Mouse (Mus musculus): ENCODE measurements at regions not wholly inside any gene's neighbourhood (a gene's known extent, or its start where the extent isn't known, plus 50 kb on each side); places are given as distances from the start of the nearest gene placed in this dataset.

GRCm38 (mm10) chr6:122391126-122391525 lies 50.8 kb upstream of the Phc1 start:
- peaks cover 14% of the 10 kb centered on the region for H3K9me3 ChIP-seq (replicated peaks; ENCODE audit: low read length)
- H3K36me3 ChIP-seq (replicated peaks in 1 of 2; ENCODE audit: control insufficient read depth in 1 of 2, insufficient read depth in 1 of 2, low read length in 1 of 2), result peaks cover 5 to 31% of the 10 kb centered on the region in 2 experiments
- H3K27me3 ChIP-seq (replicated peaks), result no peaks in the 10 kb centered on the region
- DNase-seq (ENCODE audit: extremely low read depth), result no peak
- H3K27ac ChIP-seq (ENCODE audit: insufficient read depth, low read depth), result no peak overlapping the region
- H3K4me2 ChIP-seq (ENCODE audit: insufficient read depth, low read depth, poor library complexity, severe bottlenecking), result no peak overlapping the region
- in situ Hi-C loops (cut with MboI; ENCODE audit: low pct_ligation_motif_present, low pct_unique_long_range_greater_than_20kb, low sequenced_read_pairs), result loop anchor here (5.0 kb wide), 3 partner anchors 84 to 834 kb away; partner anchors contain the start of gene M6pr
- H3K4me1 ChIP-seq (ENCODE audit: control insufficient read depth in 1 of 2, insufficient read depth in 2 of 2), result peaks cover 20 to 50% of the 10 kb centered on the region in 2 experiments
- H3K4me3 ChIP-seq (replicated peaks in 1 of 3; ENCODE audit: low read depth in 2 of 3, low read length in 2 of 3, poor library complexity in 1 of 3), result no peak overlapping the region
- dilution Hi-C loops (cut with MboI; ENCODE audit: extremely low pct_ligation_motif_present, extremely low pct_unique_long_range_greater_than_20kb, low sequenced_read_pairs), result no loop called here
- no peaks in the 10 kb centered on the region for H3K79me2 ChIP-seq (replicated peaks; ENCODE audit: control insufficient read depth, extremely low read depth, insufficient read depth, poor library complexity, severe bottlenecking)
- TF ChIP-seq GABPA (IDR thresholded peaks at IDR 0.05; ENCODE audit: insufficient replicate concordance, low read depth, low read length), result no peak
- TF ChIP-seq PAX5 (IDR thresholded peaks at IDR 0.05; ENCODE audit: low read length), result no peak
- TF ChIP-seq MYC (IDR thresholded peaks at IDR 0.05; ENCODE audit: low read depth, low read length), result no peak
- TF ChIP-seq CHD2 (IDR thresholded peaks at IDR 0.05; ENCODE audit: low read length), result no peak
- no peak for TF ChIP-seq E2F4 (IDR thresholded peaks at IDR 0.05; ENCODE audit: insufficient replicate concordance, low read depth, low read length)
- no peak for TF ChIP-seq CTCF (conservative IDR thresholded peaks at IDR 0.05 in 1 of 2, IDR thresholded peaks at IDR 0.05 in 1 of 2; ENCODE audit: low read depth in 2 of 2, low read length in 2 of 2)
- no peak for TF ChIP-seq ZMIZ1 (IDR thresholded peaks at IDR 0.05; ENCODE audit: low read depth, low read length)
- TF ChIP-seq RAD21 (IDR thresholded peaks at IDR 0.05; ENCODE audit: low read depth, low read length), result no peak
- no peak for TF ChIP-seq MAZ (IDR thresholded peaks at IDR 0.05; ENCODE audit: low read depth, low read length)
- TF ChIP-seq MAX (IDR thresholded peaks at IDR 0.05; ENCODE audit: low read length), result no peak
- TF ChIP-seq MAFK (IDR thresholded peaks at IDR 0.05; ENCODE audit: insufficient replicate concordance, low read length), result no peak
- no peak for TF ChIP-seq MXI1 (IDR thresholded peaks at IDR 0.05; ENCODE audit: low read depth, low read length)
- no peak for TF ChIP-seq ZNF384 (IDR thresholded peaks at IDR 0.05; ENCODE audit: low read depth, low read length)
- no peak for TF ChIP-seq SIN3A (IDR thresholded peaks at IDR 0.05; ENCODE audit: low read length)
- TF ChIP-seq JUN (IDR thresholded peaks at IDR 0.05; ENCODE audit: insufficient read depth, low read depth, low read length), result no peak
- H3K9ac ChIP-seq (ENCODE audit: insufficient read depth, low read depth), result no peak overlapping the region

- Histone ChIP-seq H3K4me3 (replicated peaks in 1 of 3; ENCODE audit: low read depth in 2 of 3, low read length in 2 of 3, poor library complexity in 1 of 3) (no peak overlapping the region), H3K36me3 (replicated peaks in 1 of 2; ENCODE audit: control insufficient read depth in 1 of 2, insufficient read depth in 1 of 2, low read length in 1 of 2) (peaks cover 5 to 31% of the 10 kb centered on the region in 2 experiments), H3K79me2 (replicated peaks; ENCODE audit: control insufficient read depth, extremely low read depth, insufficient read depth, poor library complexity, severe bottlenecking) (no peaks in the 10 kb centered on the region), H3K9me3 (replicated peaks; ENCODE audit: low read length) (peaks cover 12% of the 10 kb centered on the region), H3K27me3 (replicated peaks) (no peaks in the 10 kb centered on the region), H3K27ac (ENCODE audit: insufficient read depth, low read depth) (no peak overlapping the region), H3K9ac (ENCODE audit: insufficient read depth, low read depth) (no peak overlapping the region), H3K4me2 (ENCODE audit: insufficient read depth, low read depth, poor library complexity, severe bottlenecking) (no peak overlapping the region), H3K4me1 (ENCODE audit: control insufficient read depth in 1 of 2, insufficient read depth in 2 of 2) (peaks cover 20 to 50% of the 10 kb centered on the region in 2 experiments)
- dilution Hi-C loops (cut with MboI; ENCODE audit: extremely low pct_ligation_motif_present, extremely low pct_unique_long_range_greater_than_20kb, low sequenced_read_pairs), result no loop called here
- no peak for DNase-seq (ENCODE audit: extremely low read depth)
- in situ Hi-C loops (cut with MboI; ENCODE audit: low pct_ligation_motif_present, low pct_unique_long_range_greater_than_20kb, low sequenced_read_pairs), result loop anchor here (5.0 kb wide), 3 partner anchors 83 to 833 kb away; partner anchors contain the start of gene M6pr
- no peak for TF ChIP-seq GABPA (IDR thresholded peaks at IDR 0.05; ENCODE audit: insufficient replicate concordance, low read depth, low read length)
- no peak for TF ChIP-seq JUND (conservative IDR thresholded peaks at IDR 0.05; ENCODE audit: low read depth, low read length)
- no peak for TF ChIP-seq E2F4 (IDR thresholded peaks at IDR 0.05; ENCODE audit: insufficient replicate concordance, low read depth, low read length)
- no peak for TF ChIP-seq MEF2A (IDR thresholded peaks at IDR 0.05; ENCODE audit: borderline replicate concordance, low read depth, low read length)
- no peak for TF ChIP-seq UBTF (IDR thresholded peaks at IDR 0.05; ENCODE audit: low read depth, low read length)
- no peak for TF ChIP-seq ZMIZ1 (IDR thresholded peaks at IDR 0.05; ENCODE audit: low read depth, low read length)
- no peak for TF ChIP-seq IRF4 (IDR thresholded peaks at IDR 0.05; ENCODE audit: low read depth, low read length)
- TF ChIP-seq KAT2A (IDR thresholded peaks at IDR 0.05; ENCODE audit: insufficient replicate concordance, low read length), result no peak
- no peak for TF ChIP-seq TBP (conservative IDR thresholded peaks at IDR 0.05; ENCODE audit: low read depth, low read length)
- TF ChIP-seq MAZ (IDR thresholded peaks at IDR 0.05; ENCODE audit: low read depth, low read length), result no peak
- TF ChIP-seq CHD1 (IDR thresholded peaks at IDR 0.05; ENCODE audit: low read depth, low read length), result no peak
- TF ChIP-seq ETS1 (conservative IDR thresholded peaks at IDR 0.05; ENCODE audit: low read depth, low read length), result no peak
- TF ChIP-seq MAX (IDR thresholded peaks at IDR 0.05; ENCODE audit: low read length), result no peak
- TF ChIP-seq RAD21 (IDR thresholded peaks at IDR 0.05; ENCODE audit: low read depth, low read length), result no peak
- no peak for TF ChIP-seq MXI1 (IDR thresholded peaks at IDR 0.05; ENCODE audit: low read depth, low read length)
- TF ChIP-seq PAX5 (IDR thresholded peaks at IDR 0.05; ENCODE audit: low read length), result no peak
- no peak for TF ChIP-seq USF2 (conservative IDR thresholded peaks at IDR 0.05; ENCODE audit: low read depth, low read length)
- TF ChIP-seq NRF1 (IDR thresholded peaks at IDR 0.05; ENCODE audit: low read depth, low read length), result no peak
- no peak for TF ChIP-seq MYC (IDR thresholded peaks at IDR 0.05; ENCODE audit: low read depth, low read length)
These were observed 50.4 kb upstream of the Phc1 start for GRCm38 (mm10) chr6:122390720-122391119.

All from CH12.LX (cell line).